Mouse (Mus musculus) MEL (cell line): ENCODE data around the gene Ap2a1.

ENCODE experiments used
- BHLHE40 ChIP-seq: IDR thresholded peaks from 2 replicates; pipeline ENCODE4 v1.6.1; 2012; ENCODE audit warnings: low read depth, mild to moderate bottlenecking, inconsistent platforms, low read length, improper control_type of control experiment, borderline replicate concordance
- CHD2 ChIP-seq: IDR thresholded peaks from 2 replicates; pipeline ENCODE4 v1.6.1; 2011; ENCODE audit warnings: low read length, improper control_type of control experiment
- CTCF ChIP-seq, 3 experiments: IDR thresholded peaks in 2 of 3; conservative IDR thresholded peaks in 1 of 3; 2 replicates each; pipeline ENCODE4 v1.5.1; 2011 to 2012; ENCODE audit warnings: low read length in 3 of 3, low read depth in 2 of 3, mild to moderate bottlenecking in 2 of 3, improper control_type of control experiment in 1 of 3, inconsistent platforms in 1 of 3, mixed read lengths in 1 of 3, moderate library complexity in 1 of 3; ENCODE audit not compliant: control insufficient read depth in 1 of 3, insufficient read depth in 1 of 3, poor library complexity in 1 of 3, severe bottlenecking in 1 of 3
- EP300 ChIP-seq, 2 experiments: IDR thresholded peaks; 2 replicates each; pipeline ENCODE4 v1.6.1; 2011; ENCODE audit warnings: improper control_type of control experiment in 2 of 2, low read length in 2 of 2, low read depth in 1 of 2, mild to moderate bottlenecking in 1 of 2
- GATA1 ChIP-seq: IDR thresholded peaks from 2 replicates; pipeline ENCODE4 v1.6.1; 2011; ENCODE audit warnings: low read depth, low read length, improper control_type of control experiment
- NELFE ChIP-seq: IDR thresholded peaks from 2 replicates; pipeline ENCODE4 v1.6.1; 2011; ENCODE audit warnings: low read depth, low read length, improper control_type of control experiment
- POLR2A ChIP-seq, 2 experiments: IDR thresholded peaks; 2 replicates each; pipeline ENCODE4 v1.6.1; 2011 to 2012; ENCODE audit warnings: low read length in 2 of 2, mild to moderate bottlenecking in 2 of 2, control low read depth in 1 of 2, improper control_type of control experiment in 1 of 2, low read depth in 1 of 2, moderate library complexity in 1 of 2; ENCODE audit not compliant: control insufficient read depth in 1 of 2, insufficient read depth in 1 of 2, poor library complexity in 1 of 2
- RAD21 ChIP-seq: IDR thresholded peaks from 2 replicates; pipeline ENCODE4 v1.6.1; 2011; ENCODE audit warnings: mild to moderate bottlenecking, low read depth, low read length, improper control_type of control experiment
- TCF12 ChIP-seq: IDR thresholded peaks from 2 replicates; pipeline ENCODE4 v1.6.1; 2014; ENCODE audit warnings: low read depth, mild to moderate bottlenecking, inconsistent platforms, low read length, improper control_type of control experiment, moderate library complexity
- USF1 ChIP-seq: IDR thresholded peaks from 2 replicates; pipeline ENCODE4 v1.6.1; 2014; ENCODE audit warnings: low read depth, mild to moderate bottlenecking, inconsistent platforms, low read length, improper control_type of control experiment, moderate library complexity
- ZMIZ1 ChIP-seq: IDR thresholded peaks from 2 replicates; pipeline ENCODE4 v1.6.1; 2012; ENCODE audit warnings: low read depth, mild to moderate bottlenecking, inconsistent platforms, low read length, improper control_type of control experiment, moderate library complexity

GRCm38 (mm10) chr7:44896499-44896898 is 32.8 kb downstream of the Ap2a1 start:
- TF ChIP-seq BHLHE40 (no peak), GATA1 (no peak), ZMIZ1 (no peak), USF1 (no peak), TCF12 (no peak), CTCF (IDR thresholded peaks at IDR 0.05 in 2 of 3, conservative IDR thresholded peaks at IDR 0.05 in 1 of 3; ENCODE audit: control insufficient read depth in 1 of 3, insufficient read depth in 1 of 3, low read depth in 2 of 3, low read length in 3 of 3, poor library complexity in 1 of 3, severe bottlenecking in 1 of 3) (no peak), POLR2A (IDR thresholded peaks at IDR 0.05; ENCODE audit: control insufficient read depth in 1 of 2, insufficient read depth in 1 of 2, low read depth in 1 of 2, low read length in 2 of 2, poor library complexity in 1 of 2) (no peak), EP300 (IDR thresholded peaks at IDR 0.05; ENCODE audit: low read depth in 1 of 2, low read length in 2 of 2) (no peak), CHD2 (no peak), NELFE (no peak), RAD21 (no peak)
